Mouse (Mus musculus) embryonic facial prominence, embryonic 14.5 days (tissue): Measurements from ENCODE around the gene Ube2c. TPM values are rescaled to one million over a fixed set of nuclear protein-coding genes. Genes with fewer than 3 reads are reported as not detected.

Source experiments
- ATAC-seq: fragments of 200-750 bp; cut with Nextera tagmentation; 2 replicates; pipeline ENCODE4 v1.8.0; 2017; ENCODE audit warnings: low read depth, moderate number of reproducible peaks, moderate TSS enrichment
- DNase-seq: peaks from one replicate; pipeline ENCODE4 v3.0.0-alpha.2; 2015; ENCODE audit warnings: low spot score
- H3K27ac ChIP-seq: fragments of 300-500 bp; sonication (generic); replicated peaks from 2 replicates; pipeline ENCODE4 v1.5.1; 2014; ENCODE audit warnings: low read depth, mild to moderate bottlenecking, low read length, moderate library complexity
- H3K27me3 ChIP-seq: fragments of 300-500 bp; sonication (generic); replicated peaks from 2 replicates; pipeline ENCODE4 v1.6.1; 2014; ENCODE audit warnings: low read length; ENCODE audit not compliant: control insufficient read depth, insufficient read depth
- H3K36me3 ChIP-seq: fragments of 300-500 bp; sonication (generic); 2 replicates; pipeline ENCODE4 v1.6.1; 2014; ENCODE audit warnings: low read length, mixed read lengths; ENCODE audit not compliant: control insufficient read depth, insufficient read depth
- H3K4me1 ChIP-seq: fragments of 300-500 bp; sonication (generic); 2 replicates; pipeline ENCODE4 v1.6.1; 2014; ENCODE audit warnings: antibody characterized with exemption, low read length; ENCODE audit not compliant: control insufficient read depth, insufficient read depth
- H3K4me2 ChIP-seq: fragments of 300-500 bp; sonication (generic); 2 replicates; pipeline ENCODE4 v1.6.1; 2014; ENCODE audit warnings: low read depth, mild to moderate bottlenecking, low read length, moderate library complexity, mixed read lengths
- H3K4me3 ChIP-seq: fragments of 300-500 bp; sonication (generic); 2 replicates; pipeline ENCODE4 v1.5.1; 2014; ENCODE audit warnings: low read depth, mild to moderate bottlenecking, low read length
- H3K9ac ChIP-seq: fragments of 300-500 bp; sonication (generic); 2 replicates; pipeline ENCODE4 v1.6.1; 2014; ENCODE audit warnings: low read depth, mild to moderate bottlenecking, low read length, moderate library complexity, mixed read lengths
- H3K9me3 ChIP-seq: fragments of 300-500 bp; sonication (generic); 2 replicates; pipeline ENCODE4 v1.6.1; 2016; ENCODE audit warnings: low read length; ENCODE audit not compliant: control insufficient read depth
- WGBS: fragments of 180-500 bp; shearing (Covaris S2); extraction: QIAGEN DNeasy Blood & Tissue Kit; methylation state at CpG from one replicate; pipeline ENCODE4 v1.1.7; 2014; 5-methylcytosine and 5-hydroxymethylcytosine counted together
- polyA plus RNA-seq: library from polyadenylated mRNA; unstranded; fragments of >200 nt; fragmentation: Nextera tagmentation; extraction: Ambion mirVana; gene quantifications from 2 replicates; pipeline ENCODE4 v1.2.1, GENCODE M21; 2014

Gene Ube2c
- polyA plus RNA-seq, 1 experiment from 2014 or later: 229 TPM

GRCm38 (mm10) chr2:164778809-164779208 is 9.1 kb downstream of the Ube2c start:
- ATAC-seq (no peak), DNase-seq (no peak)
- no peaks in the 10 kb centered on the region for H3K27me3 ChIP-seq
- no peak overlapping the region for H3K27ac ChIP-seq
- H3K36me3 ChIP-seq: no peaks in the 10 kb centered on the region
- H3K4me1 ChIP-seq: no peaks in the 10 kb centered on the region
- no peaks in the 10 kb centered on the region for H3K9me3 ChIP-seq
- 73% methylated on average over 7 of the region's 7 CpGs for WGBS
- no peak overlapping the region for H3K9ac ChIP-seq
- no peak overlapping the region for H3K4me2 ChIP-seq
- no peak overlapping the region for H3K4me3 ChIP-seq

- H3K27ac ChIP-seq: no peak within 1 kb of the TSS
These were observed 9.9 kb downstream of the Ube2c start, which contains the start of gene Tnnc2 for GRCm38 (mm10) chr2:164779481-164780086. TSS of gene Tnnc2 (minus strand) at chr2:164779967.

GRCm38 (mm10) chr2:164781876-164782275 is 12.2 kb downstream of the Ube2c start:
- WGBS: 62% methylated on average over 4 of the region's 4 CpGs

More at GRCm38 (mm10) chr2:164779481-164780086, 9.9 kb downstream of the Ube2c start, which contains the start of gene Tnnc2:
- Histone ChIP-seq H3K27me3 (no peaks in the 10 kb centered on the region), H3K4me1 (no peaks in the 10 kb centered on the region), H3K9me3 (no peaks in the 10 kb centered on the region), H3K36me3 (no peaks in the 10 kb centered on the region), H3K4me2 (no peak within 1 kb of the TSS), H3K4me3 (peak within 1 kb of the TSS; percentile 6; the same call in 1 of the 2 replicates), H3K9ac (no peak within 1 kb of the TSS)
- no peak for ATAC-seq
- 65% methylated on average over 8 of the region's 8 CpGs for WGBS
- DNase-seq: peak; percentile 46

GRCm38 (mm10) chr2:164783926-164784581 is 14.4 kb downstream of the Ube2c start:
- 71% methylated on average over 7 of the region's 7 CpGs for WGBS
- Histone ChIP-seq H3K4me1 (peaks cover 8% of the 10 kb centered on the region), H3K9ac (no peak overlapping the region), H3K27me3 (no peaks in the 10 kb centered on the region), H3K4me2 (no peak overlapping the region), H3K27ac (no peak overlapping the region), H3K4me3 (no peak overlapping the region), H3K9me3 (no peaks in the 10 kb centered on the region), H3K36me3 (0 out of 2 replicates have a peak, but pooled peaks cover 5% of the 10 kb centered on the region)
- DNase-seq (no peak), ATAC-seq (no peak)

More at GRCm38 (mm10) chr2:164781876-164782275, 12.2 kb downstream of the Ube2c start:
- no peaks in the 10 kb centered on the region for H3K9me3 ChIP-seq
- H3K27me3 ChIP-seq: no peaks in the 10 kb centered on the region
- no peak for DNase-seq
- no peak for ATAC-seq
- no peak overlapping the region for H3K4me2 ChIP-seq
- no peak overlapping the region for H3K4me3 ChIP-seq
- H3K4me1 ChIP-seq: peaks cover 5% of the 10 kb centered on the region
- no peak overlapping the region for H3K27ac ChIP-seq
- no peak overlapping the region for H3K9ac ChIP-seq
- H3K36me3 ChIP-seq: no peaks in the 10 kb centered on the region

GRCm38 (mm10) chr2:164784869-164785420 is 15.2 kb downstream of the Ube2c start:
- ATAC-seq (no peak), DNase-seq (no peak)
- 11% methylated on average over 7 of the region's 7 CpGs for whole genome bisulfite sequencing

GRCm38 (mm10) chr2:164785481-164786387 is 16.0 kb downstream of the Ube2c start, which contains the start of gene Snx21:
TSS of gene Snx21 (plus strand) at chr2:164785823.
- Histone ChIP-seq H3K4me3 (peak within 1 kb of the TSS; percentile 66), H3K36me3 (peaks cover 17% of the 10 kb centered on the region; the same call in 1 of the 2 replicates), H3K27ac (peak within 1 kb of the TSS; percentile 82), H3K4me1 (peaks cover 8% of the 10 kb centered on the region), H3K9ac (peak within 1 kb of the TSS; percentile 83), H3K27me3 (no peaks in the 10 kb centered on the region), H3K4me2 (peak within 1 kb of the TSS; percentile 87), H3K9me3 (no peaks in the 10 kb centered on the region)
- DNase-seq (peak; percentile 95), ATAC-seq (peak; percentile 91)
- 0% methylated on average over 34 of the region's 89 CpGs for WGBS

More at GRCm38 (mm10) chr2:164784869-164785420, 15.2 kb downstream of the Ube2c start:
- no peaks in the 10 kb centered on the region for H3K27me3 ChIP-seq
- H3K4me1 ChIP-seq: peaks cover 8% of the 10 kb centered on the region
- H3K27ac ChIP-seq: peak overlapping the region; percentile 82
- H3K4me3 ChIP-seq: peak overlapping the region; percentile 66
- H3K4me2 ChIP-seq: peak overlapping the region; percentile 87
- H3K9me3 ChIP-seq: no peaks in the 10 kb centered on the region
- H3K36me3 ChIP-seq: 0 out of 2 replicates have a peak, but pooled peaks cover 11% of the 10 kb centered on the region
- peak overlapping the region; percentile 83 for H3K9ac ChIP-seq

- DNase-seq: peak; percentile 47
- 0 out of 2 replicates have a peak, but pooled peaks have one; percentile 6 for ATAC-seq
These were observed 16.7 kb downstream of the Ube2c start for GRCm38 (mm10) chr2:164786388-164786885.

More at GRCm38 (mm10) chr2:164786388-164786885, 16.7 kb downstream of the Ube2c start:
- peaks cover 8% of the 10 kb centered on the region for H3K4me1 ChIP-seq
- H3K27ac ChIP-seq: peak overlapping the region; percentile 82
- H3K4me2 ChIP-seq: peak overlapping the region; percentile 87
- no peaks in the 10 kb centered on the region for H3K9me3 ChIP-seq
- H3K36me3 ChIP-seq: peaks cover 25% of the 10 kb centered on the region; the same call in 1 of the 2 replicates
- 7% methylated on average over 15 of the region's 15 CpGs for WGBS
- H3K4me3 ChIP-seq: peak overlapping the region; percentile 66
- H3K27me3 ChIP-seq: no peaks in the 10 kb centered on the region
- peak overlapping the region; percentile 83 for H3K9ac ChIP-seq
